Mouse (Mus musculus): ENCODE measurements around the gene Tsku.

The Tsku gene

GRCm38 (mm10) chr7:98358016-98358415 is 3.1 kb downstream of the Tsku start:
- no peak for DNase-seq

GRCm38 (mm10) chr7:98357324-98357723 is 3.8 kb downstream of the Tsku start:
- DNase-seq, result no peak

GRCm38 (mm10) chr7:98354921-98355310 is 6.2 kb downstream of the Tsku start:
- no peak for DNase-seq

- no peak for DNase-seq
These were observed 6.8 kb downstream of the Tsku start for GRCm38 (mm10) chr7:98354160-98354920.

GRCm38 (mm10) chr7:98353616-98354015 is 7.5 kb downstream of the Tsku start:
- no peak for DNase-seq

GRCm38 (mm10) chr7:98351523-98351922 is 9.6 kb downstream of the Tsku start:
- no peak for DNase-seq

- DNase-seq, result no peak
These were observed 11.3 kb downstream of the Tsku start for GRCm38 (mm10) chr7:98349821-98350220.

GRCm38 (mm10) chr7:98349096-98349495 is 12.0 kb downstream of the Tsku start:
- peak; percentile 93 for DNase-seq

GRCm38 (mm10) chr7:98348043-98348442 is 13.1 kb downstream of the Tsku start:
- DNase-seq, result peak; percentile 86

- no peak for DNase-seq
These were observed 13.7 kb downstream of the Tsku start for GRCm38 (mm10) chr7:98347471-98347870.

GRCm38 (mm10) chr7:98345036-98345435 is 16.1 kb downstream of the Tsku start:
- DNase-seq, result no peak

GRCm38 (mm10) chr7:98344361-98344760 is 16.8 kb downstream of the Tsku start:
- DNase-seq, result peak; percentile 63

GRCm38 (mm10) chr7:98342249-98342648 is 18.9 kb downstream of the Tsku start:
- no peak for DNase-seq

- peak; percentile 96 for DNase-seq
These were observed 19.7 kb downstream of the Tsku start for GRCm38 (mm10) chr7:98341475-98341874.

- DNase-seq, result no peak
These were observed 20.8 kb downstream of the Tsku start for GRCm38 (mm10) chr7:98340343-98340742.

GRCm38 (mm10) chr7:98333987-98334386 is 27.1 kb downstream of the Tsku start:
- peak; percentile 42 for DNase-seq

- DNase-seq, result no peak
These were observed 27.6 kb downstream of the Tsku start for GRCm38 (mm10) chr7:98333507-98333906.

GRCm38 (mm10) chr7:98332678-98333397 is 28.3 kb downstream of the Tsku start:
- DNase-seq, result no peak

- peak; percentile 42 for DNase-seq
These were observed 29.2 kb downstream of the Tsku start for GRCm38 (mm10) chr7:98331932-98332331.

GRCm38 (mm10) chr7:98330375-98331002 is 30.6 kb downstream of the Tsku start:
- DNase-seq, result peak; percentile 55

- peak; percentile 72 for DNase-seq
These were observed 31.3 kb downstream of the Tsku start for GRCm38 (mm10) chr7:98329651-98330374.

GRCm38 (mm10) chr7:98328311-98328710 is 32.8 kb downstream of the Tsku start:
- DNase-seq, result no peak

- DNase-seq, result peak; percentile 51
These were observed 35.1 kb downstream of the Tsku start for GRCm38 (mm10) chr7:98326051-98326450.

Data from lung, postnatal 36 days (tissue).